Mouse (Mus musculus): ENCODE results near the gene Ypel1.
A peak's percentile ranks its signal among the peaks of the same experiment; 100 is the strongest.

Gene Ypel1

DNA sequence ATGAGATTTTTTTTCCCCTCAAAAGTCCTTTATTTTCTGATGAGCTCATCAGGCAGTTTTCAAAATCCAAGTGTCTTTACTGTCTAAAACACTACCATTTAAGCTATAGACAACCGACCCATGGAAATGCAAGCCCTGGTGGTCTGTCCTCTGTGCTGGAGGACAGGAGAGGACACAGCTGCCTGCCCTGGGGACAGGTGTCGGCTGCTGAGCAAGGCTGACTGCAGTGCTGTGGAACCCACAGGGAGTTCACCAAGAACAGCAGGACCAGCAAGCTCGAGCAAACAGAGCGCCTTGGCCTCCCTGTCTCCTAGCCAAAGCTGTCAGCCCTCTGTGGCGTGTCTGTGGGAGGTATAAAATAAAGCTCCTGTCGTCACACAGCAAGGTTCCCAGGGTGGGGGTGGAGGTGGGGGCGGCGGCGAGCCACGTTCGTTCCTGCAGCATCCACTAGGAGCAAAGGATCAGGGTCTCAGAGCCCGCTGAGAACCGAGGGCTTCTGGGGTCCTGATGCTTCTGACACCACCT lies 17.2 kb downstream of the Ypel1 start:
- peak; percentile 75 for ATAC-seq (ENCODE audit: low TSS enrichment)

DNA sequence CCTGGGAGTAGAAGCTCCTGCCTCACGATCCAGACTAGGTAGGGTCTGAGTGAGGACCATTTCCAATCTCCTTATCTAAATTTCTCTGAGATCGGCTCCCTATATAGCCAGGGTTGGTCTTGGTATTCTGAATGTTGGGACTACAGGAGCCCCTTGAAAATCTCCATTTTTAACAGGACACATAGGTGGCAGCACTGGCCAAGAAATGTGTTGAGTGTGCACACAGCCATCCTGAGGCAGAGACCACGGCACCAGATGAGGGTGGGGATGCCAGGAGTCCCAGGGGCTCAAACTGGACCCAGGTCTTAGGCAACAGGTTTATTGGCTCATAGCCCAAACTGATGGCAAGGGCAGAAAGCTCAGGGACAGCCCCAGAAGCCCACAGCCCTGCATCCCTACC lies 18.9 kb downstream of the Ypel1 start:
- ATAC-seq (ENCODE audit: low TSS enrichment): no peak

DNA sequence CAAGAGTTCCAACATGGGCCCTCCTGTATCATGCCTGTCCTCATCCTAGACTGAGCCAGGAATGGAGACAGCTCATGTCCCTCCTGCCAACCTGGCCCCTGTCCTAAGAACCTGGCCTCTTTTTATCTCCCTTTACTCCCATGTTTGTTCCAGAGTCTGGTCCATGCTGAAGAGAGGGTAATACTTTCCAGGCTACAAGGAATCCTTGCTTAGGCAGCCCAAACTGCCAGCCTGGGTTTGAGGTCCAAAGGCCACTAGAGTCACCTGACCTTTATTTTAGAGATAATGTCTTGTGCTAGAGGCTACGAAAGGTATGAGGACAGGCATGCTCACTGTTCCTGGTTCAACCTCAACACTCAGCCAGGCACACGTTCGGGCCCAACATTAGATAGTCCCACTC lies 27.4 kb downstream of the Ypel1 start:
- ATAC-seq (ENCODE audit: low TSS enrichment): no peak

DNA sequence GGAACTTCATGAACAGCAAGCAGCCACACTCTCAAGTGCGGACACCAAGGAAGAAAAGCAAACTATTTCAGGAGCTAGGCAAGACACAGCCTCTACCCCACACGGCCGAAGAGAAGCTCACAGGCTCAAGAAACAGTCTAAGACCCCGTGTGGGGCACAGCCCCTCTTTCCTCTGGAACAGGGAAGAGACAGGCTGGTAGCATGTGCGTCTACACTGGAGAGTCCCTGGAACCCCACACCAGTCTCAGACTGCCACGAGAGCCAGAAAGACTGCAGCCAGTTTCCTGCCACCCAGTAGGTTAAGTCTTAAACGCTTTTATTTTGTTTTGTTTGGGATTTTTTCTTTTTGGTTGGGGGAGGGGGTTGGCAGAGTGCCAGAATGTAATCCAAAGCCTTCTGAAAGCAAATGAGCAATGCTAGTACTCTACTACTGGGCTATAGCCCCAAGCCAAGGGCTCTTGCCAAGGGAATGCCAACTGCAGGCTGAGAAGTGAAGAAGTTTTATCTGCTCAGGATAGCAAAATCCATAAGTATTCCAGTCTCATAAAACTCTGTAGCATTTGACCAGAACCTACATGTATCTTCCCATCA lies 33.2 kb downstream of the Ypel1 start:
- ATAC-seq (ENCODE audit: low TSS enrichment): no peak

DNA sequence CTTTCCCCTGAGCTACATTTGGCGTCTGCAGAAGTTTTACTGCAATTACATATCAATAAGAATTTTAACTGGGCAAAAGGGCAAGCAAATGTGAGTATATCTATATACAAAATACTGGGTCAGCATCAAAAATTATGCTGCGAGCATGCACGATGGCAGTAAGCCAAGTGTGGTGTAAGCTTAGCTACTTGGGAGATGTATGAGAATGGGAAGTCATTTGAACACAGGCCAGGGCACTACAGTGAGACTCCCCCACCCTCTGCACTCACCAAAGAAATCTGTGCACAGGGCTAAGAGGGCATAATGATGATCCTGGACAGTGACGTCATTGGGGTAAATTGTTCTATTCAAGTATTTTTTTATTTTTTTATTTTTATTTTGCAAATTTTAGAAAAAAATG lies 35.1 kb downstream of the Ypel1 start:
- ATAC-seq (ENCODE audit: low TSS enrichment): no peak

DNA sequence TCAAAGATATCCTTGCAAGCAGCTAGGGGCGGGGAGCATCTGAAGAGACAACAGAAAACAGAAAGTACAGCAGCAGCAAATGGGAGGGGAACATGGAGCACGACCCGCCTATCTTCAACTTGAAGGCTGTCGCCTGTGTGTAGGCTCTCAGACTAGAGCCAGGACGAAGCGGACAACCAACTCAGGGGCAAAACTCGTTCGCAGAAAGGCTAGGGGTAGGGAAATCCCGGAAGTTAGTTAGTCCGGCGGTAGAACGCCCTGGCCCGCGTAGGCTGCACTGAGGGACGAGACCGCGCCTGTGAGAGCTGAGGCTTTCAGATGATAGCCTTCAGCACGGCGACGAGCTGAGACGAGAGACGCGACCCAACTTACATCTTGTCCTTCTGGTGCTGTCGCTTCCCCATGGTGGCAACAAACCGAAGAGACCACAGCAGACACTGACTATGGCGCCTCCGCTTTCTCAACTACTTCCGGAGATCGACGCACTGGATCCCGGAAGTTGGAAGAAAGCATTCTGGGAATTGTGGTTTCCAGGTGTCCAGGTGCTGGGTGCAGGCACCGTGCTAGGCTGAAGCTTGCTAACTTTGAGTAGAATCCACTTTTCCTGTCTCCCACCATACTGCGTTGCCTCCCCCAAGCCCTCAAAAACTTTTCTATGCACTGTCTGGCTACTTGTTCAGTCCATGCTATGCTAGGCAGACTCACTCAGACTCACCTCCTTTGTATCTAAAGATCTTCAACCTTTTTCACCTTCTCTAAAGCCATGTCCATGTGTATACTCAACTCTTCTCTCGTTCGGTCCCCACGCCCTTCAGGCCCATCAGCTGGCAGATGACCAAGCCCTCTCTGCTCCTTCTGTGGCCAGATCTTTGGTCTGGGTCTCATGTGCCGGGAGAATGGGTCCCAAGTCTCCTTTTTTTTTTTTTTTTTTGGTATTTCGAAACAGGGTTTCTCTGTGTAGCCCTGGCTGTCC lies 41.6 kb downstream of the Ypel1 start, which contains the start of gene Ppil2:
Gene Ppil2, minus strand, starts transcription at position 487 of the 973 bp plus-strand sequence.
- peak; percentile 98 for ATAC-seq (ENCODE audit: low TSS enrichment)

DNA sequence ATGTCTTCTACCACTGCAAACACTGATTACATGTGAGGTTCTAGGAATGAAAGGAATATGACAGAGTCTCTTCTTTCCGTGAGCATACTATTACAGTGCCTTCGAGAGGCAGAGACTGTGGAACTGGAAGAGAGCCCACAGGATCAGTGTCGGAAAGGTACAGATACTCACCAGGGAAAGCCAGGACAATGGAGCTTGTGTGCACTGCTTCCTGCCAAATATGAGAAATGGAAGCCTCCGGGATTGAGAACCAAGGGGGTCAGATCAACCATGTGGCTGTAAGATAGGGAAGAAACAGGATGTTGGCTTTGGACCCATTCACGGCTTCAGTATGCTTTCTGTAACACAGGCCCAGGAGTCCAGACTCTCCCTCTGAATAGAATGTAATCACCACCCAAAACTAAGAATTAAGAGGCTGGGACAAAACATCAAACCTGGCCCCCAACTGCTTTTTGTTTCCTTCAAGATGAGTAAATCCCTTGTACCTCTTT lies 47.9 kb downstream of the Ypel1 start:
- ATAC-seq (ENCODE audit: low TSS enrichment): no peak

DNA sequence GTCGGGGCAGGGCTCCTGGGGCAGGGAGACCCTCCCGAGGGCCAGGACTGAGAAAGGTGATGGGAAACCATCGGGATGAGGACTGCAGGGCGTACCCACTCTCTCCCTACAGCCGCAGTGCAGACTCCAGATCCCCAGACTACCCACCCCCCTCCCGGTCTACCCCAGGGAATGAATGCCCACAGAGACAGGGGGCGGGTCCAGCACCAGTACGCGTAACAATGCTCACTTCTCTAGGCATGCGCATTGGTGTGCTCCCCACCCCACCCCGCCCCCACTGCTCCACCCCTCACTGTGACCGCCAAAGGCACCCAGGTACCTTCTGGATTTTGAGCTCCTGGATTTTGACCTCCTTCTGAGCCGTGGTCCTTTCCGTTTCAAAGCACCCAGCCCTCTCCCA lies 52.1 kb downstream of the Ypel1 start:
- ATAC-seq (ENCODE audit: low TSS enrichment): no peak

DNA sequence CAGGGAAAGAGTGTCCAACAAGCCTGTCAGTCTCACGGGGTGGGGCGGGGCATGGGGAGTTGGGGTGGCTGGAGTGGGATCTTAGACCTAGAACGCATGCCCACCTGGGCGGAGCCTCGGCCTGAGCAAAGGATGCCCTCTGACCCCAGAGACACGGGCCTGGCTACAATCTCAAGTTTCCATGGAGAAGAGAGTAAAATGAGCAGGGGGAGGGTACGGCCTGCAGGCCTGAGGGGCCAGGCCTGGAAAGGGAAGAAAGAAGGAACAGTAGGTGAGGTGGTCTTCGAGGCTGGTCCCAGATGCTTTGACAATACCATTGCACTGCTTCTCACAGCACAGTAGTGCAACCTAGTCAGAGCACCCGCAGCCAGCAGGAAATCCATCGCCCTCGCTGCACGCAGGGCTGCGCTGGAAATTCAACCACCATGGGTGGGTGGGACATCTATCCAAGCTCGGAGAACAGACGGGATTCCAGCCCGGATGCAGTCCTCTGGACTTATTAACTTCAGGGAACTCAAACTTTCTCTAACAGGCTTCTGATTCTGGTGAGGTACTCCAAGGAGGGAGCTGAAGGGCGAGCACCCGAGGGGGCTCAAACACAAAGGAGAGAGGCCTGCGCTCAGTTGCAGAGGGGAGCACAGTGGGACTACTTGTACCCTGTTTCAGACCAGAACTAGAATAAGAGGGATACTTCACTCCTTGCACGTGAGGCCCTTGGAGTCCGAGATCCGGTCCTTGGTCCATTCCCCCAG lies 54.8 kb downstream of the Ypel1 start:
- no peak for ATAC-seq (ENCODE audit: low TSS enrichment)

DNA sequence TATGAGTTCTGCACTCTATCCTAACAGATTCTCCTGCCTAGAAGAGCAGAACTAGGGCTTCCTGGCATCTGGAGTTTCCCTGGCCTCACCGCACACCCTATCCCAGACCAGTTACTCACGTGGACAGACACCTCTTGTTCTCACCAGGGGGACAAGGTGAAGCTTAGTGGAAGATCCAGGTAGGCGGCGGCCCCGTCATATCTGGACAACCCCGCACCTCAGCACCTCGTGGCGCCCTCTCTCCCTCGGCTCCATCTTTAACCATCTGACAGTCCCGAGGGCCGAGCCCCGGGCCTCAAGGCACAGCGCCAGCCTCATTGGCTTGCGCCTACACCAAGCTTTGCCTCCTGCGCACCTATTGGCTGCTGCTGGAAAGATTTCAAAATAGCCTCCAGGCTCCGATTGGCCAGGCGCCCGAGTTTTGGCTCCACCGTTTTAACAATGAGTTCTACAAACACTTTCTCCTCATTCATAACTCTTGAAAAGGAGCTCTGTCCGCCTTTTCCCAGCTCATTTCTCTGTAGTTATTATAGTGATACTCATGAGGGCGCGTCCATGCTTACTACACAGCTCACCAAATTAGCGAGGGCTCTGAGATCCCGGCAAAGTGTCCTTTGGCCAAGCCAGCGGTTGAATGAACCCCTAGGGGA lies 55.5 kb downstream of the Ypel1 start, which contains the start of gene 2610318N02Rik:
Gene 2610318N02Rik, minus strand, starts transcription at position 297 of the 650 bp plus-strand sequence.
- peak; percentile 60 for ATAC-seq (ENCODE audit: low TSS enrichment)

DNA sequence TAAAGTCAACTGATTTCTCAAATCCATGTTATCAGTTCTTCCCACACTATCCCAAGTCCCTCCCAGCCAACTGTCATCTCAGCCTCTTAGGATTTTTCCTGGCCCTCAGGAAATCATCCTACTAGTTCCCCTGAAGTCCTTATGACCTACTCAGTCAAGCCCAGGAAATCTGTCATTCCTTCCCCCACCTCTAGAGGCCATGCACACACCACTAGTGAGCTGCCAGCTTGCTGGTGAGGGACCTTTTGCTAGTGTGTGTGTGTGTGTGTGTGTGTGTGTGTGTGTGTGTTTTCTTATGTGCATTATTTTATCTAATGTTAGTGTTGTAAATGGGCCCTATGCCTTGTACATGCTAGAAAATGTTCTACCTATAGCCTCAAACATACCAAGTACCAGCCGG lies 57.8 kb downstream of the Ypel1 start:
- no peak for ATAC-seq (ENCODE audit: low TSS enrichment)

DNA sequence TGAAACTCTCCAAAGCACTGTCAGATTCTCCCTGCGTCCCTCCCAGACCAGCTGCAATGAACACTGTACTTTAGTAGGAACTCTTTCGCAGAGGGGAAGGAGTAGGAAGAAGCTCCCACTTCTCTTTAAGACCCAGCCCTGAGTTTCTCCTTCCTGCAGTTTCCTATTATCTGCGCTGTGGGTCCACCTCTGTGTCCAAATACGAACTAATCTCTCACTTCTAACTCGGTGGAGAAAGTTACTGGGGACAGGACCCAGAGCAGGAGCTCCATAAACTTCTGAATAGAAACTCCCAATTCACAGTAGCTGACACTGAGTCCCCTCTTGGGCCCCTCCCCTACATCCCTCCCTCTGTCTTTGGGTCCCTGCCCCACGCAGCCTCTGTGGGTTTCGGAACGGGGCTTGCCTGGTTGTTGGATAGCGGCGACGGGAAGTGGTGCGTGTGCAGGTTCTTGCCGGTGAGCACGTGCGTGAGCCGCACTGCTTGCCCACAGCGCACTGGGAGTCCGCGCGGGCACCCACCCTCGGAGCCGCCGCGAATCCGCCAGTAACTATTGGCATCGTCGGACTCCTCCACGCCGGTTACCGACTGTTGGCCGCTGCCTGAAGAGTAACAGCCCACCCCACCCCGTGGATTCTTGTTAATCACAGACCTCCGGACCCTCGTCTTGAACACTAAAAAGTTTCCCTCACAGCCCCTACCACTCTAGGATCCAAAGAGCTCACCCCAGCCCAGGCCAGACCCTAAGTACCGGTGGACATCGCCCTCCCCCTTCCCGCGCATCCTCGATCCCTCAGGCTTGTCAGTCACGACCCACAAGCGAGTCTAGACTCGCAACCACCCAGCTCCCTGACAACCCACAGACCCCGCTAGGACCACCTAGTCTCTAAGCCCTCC lies 61.9 kb downstream of the Ypel1 start:
- ATAC-seq (ENCODE audit: low TSS enrichment): peak; percentile 25; the same call in 1 of the 2 replicates

DNA sequence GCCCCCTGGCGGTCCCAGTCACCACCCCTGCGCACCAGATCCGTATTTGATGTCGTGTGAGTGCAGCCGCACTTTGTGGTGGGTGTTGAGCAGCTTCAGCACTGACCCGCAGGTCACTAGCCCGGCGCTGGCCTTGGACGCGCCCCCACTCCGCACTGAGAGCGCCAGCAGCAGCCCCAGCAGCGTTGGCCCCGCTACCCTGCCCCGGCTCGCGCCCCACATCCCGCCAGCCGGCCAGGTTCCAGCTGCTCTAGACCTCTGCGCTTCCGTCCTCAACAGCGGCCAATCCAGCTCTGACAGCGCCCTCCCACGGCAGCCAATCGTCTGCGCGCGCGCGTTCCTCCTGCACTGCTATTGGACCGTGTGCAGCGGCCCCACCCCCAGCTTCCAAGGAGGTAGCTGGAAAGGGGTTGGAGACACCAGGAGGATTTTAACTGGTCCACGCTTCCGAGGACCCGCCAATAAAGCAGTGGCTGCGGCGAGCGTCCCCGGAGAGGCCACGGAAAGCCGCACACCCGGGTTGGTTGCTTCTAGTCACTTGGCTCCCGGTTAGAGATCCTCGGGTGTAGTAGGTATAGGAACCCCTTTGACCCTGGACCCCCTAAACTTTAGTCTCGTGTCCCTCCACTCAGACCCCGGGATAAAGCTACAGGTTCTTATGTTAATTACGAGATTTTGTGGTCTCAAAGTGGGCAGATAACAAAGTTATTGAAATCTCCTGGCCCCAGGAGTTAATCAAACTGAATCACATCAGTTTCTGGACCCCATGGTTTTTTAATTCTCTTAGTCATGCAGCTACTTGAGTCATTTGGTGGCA lies 62.8 kb downstream of the Ypel1 start, which contains the start of gene Sdf2l1:
Gene Sdf2l1, minus strand, starts transcription at position 295 of the 817 bp plus-strand sequence.
- peak; percentile 98 for ATAC-seq (ENCODE audit: low TSS enrichment)

DNA sequence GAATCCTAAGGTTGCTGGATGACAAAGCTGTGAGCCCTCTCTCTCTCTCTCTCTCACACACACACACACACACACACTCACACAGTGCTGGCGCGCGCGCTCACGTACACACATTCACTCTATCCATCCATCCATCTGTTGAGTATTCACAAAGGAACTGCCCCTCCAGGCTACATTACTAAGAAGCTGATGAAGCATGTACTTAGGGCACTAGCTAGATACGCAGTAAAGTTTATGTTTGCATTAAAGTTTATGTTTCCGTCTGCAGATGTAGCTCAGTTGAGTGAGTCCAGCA lies 63.4 kb downstream of the Ypel1 start:
- ATAC-seq (ENCODE audit: low TSS enrichment): no peak
